Comparison of ENCODE assay signal across 8 mouse cellular contexts in genomic region chr16:42876021-42877000, GRCm38 (mm10). TPM values are rescaled to one million over a fixed set of nuclear protein-coding genes. Genes with fewer than 3 reads are reported as not detected.
A peak's percentile ranks its signal among the peaks of the same experiment; 100 is the strongest.
DNase-seq lines count a peak whose midpoint lies in the region; ATAC-seq lines count a peak whose summit lies in the region.

No protein-coding gene starts in this region.

- intact Hi-C loops in left cerebral cortex, postnatal 14 days (cut with DNase I), result loop anchor here (2.0 kb wide), 1 partner anchor 32 kb away; no protein-coding TSS in a partner anchor

- DNase-seq in gastrocnemius, adult 18-20 months (ENCODE audit: low spot score), result peak; percentile 67
- DNase-seq in gastrocnemius, postnatal 25 days, result no peak
- peak; percentile 80 for DNase-seq in gastrocnemius, postnatal 10 days
- DNase-seq in left cerebral cortex, postnatal 14 days (ENCODE audit: low spot score in 2 of 2), result peak; percentile 49 to 52
- DNase-seq in right cerebral cortex, postnatal 25 days, result peak; percentile 73

- ATAC-seq in common myeloid progenitor, adult 5-6 weeks (replicated peaks; ENCODE audit: low read depth, poor library complexity, severe bottlenecking), result peak; percentile 20
- ATAC-seq in inflammation-experienced regulatory T-cells, adult 6 months, result peak; percentile 4
- ATAC-seq in megakaryocyte progenitor cell, adult 5-6 weeks (replicated peaks; ENCODE audit: poor library complexity), result peak; percentile 27

RNA-seq across cellular contexts. Expression of gene Zbtb20, which starts 0.6 kb away (rescaled TPM):
- 10 to 100 TPM; 75.4 to 79.3 TPM for total RNA-seq in gastrocnemius, adult 18-20 months (2021)
- 10 to 100 TPM; 86.5 to 93.4 TPM for total RNA-seq in gastrocnemius, postnatal 25 days (2021)
- total RNA-seq in common myeloid progenitor, adult 5-6 weeks (2017), result 20.8 and 29.6 TPM in 2 replicates
- total RNA-seq in gastrocnemius, postnatal 10 days (2021), result 100 to 1,000 TPM; 108 to 119 TPM
- polyA plus RNA-seq in inflammation-experienced regulatory T-cells, adult 6 months (2017; shearing (Covaris generic)), result 10 to 100 TPM; 32.1 to 97.7 (median 96.1) TPM
- 10 to 100 TPM; 48.4 to 53.0 TPM for total RNA-seq in left cerebral cortex, postnatal 14 days (2021)
- 10.9 and 13.1 TPM in 2 replicates for total RNA-seq in megakaryocyte progenitor cell, adult 5-6 weeks (2015)
- total RNA-seq in megakaryocyte progenitor cell, adult 5-6 weeks (2017), result 5.2 and 15.9 TPM in 2 replicates
